13 mouse cellular contexts compared by ENCODE assay signal in genomic region chr7:142206891-142207290, GRCm38 (mm10). TPM values are rescaled to one million over a fixed set of nuclear protein-coding genes. Genes with fewer than 3 reads are reported as not detected.
"Had no signal": no experiment of that assay in that cellular context is flagged by ENCODE, and none has a peak within 500 bp of the region (broad histone marks: within the 10 kb centered on the region; RNA-seq: fewer than 3 reads in every experiment).

No protein-coding gene starts in this region.

RNA-seq across cellular contexts. Expression of gene Gm7579, which starts 4.8 kb away (rescaled TPM):
- polyA plus RNA-seq: neural tube, embryonic 13.5 days; neural tube, embryonic 14.5 days; neural tube, embryonic 15.5 days; small intestine, adult 2 months; spleen, adult 2 months; stomach, embryonic 14.5 days; stomach, embryonic 15.5 days; stomach, embryonic 16.5 days; stomach, postnatal 0 days; testis, adult 2 months; thymus, adult 2 months; thymus, postnatal 0 days; urinary bladder, adult 2 months had no signal

RNA-seq across cellular contexts. Expression of gene Krtap5-3, which starts 5.7 kb away (rescaled TPM):
- polyA plus RNA-seq: neural tube, embryonic 13.5 days; neural tube, embryonic 14.5 days; neural tube, embryonic 15.5 days; small intestine, adult 2 months; spleen, adult 2 months; stomach, embryonic 14.5 days; stomach, embryonic 15.5 days; stomach, embryonic 16.5 days; stomach, postnatal 0 days; testis, adult 2 months; thymus, adult 2 months; thymus, postnatal 0 days; urinary bladder, adult 2 months had no signal

RNA-seq across cellular contexts. Expression of gene Gm10153, which starts 16.7 kb away (rescaled TPM):
- polyA plus RNA-seq: neural tube, embryonic 13.5 days; neural tube, embryonic 14.5 days; neural tube, embryonic 15.5 days; small intestine, adult 2 months; spleen, adult 2 months; stomach, embryonic 14.5 days; stomach, embryonic 15.5 days; stomach, embryonic 16.5 days; stomach, postnatal 0 days; testis, adult 2 months; thymus, adult 2 months; thymus, postnatal 0 days; urinary bladder, adult 2 months had no signal

RNA-seq across cellular contexts. Expression of gene Krtap5-5, which starts 22.9 kb away (rescaled TPM):
- polyA plus RNA-seq: neural tube, embryonic 13.5 days; neural tube, embryonic 14.5 days; neural tube, embryonic 15.5 days; small intestine, adult 2 months; spleen, adult 2 months; stomach, embryonic 14.5 days; stomach, embryonic 15.5 days; stomach, embryonic 16.5 days; stomach, postnatal 0 days; thymus, adult 2 months; urinary bladder, adult 2 months had no signal

RNA-seq across cellular contexts. Expression of gene Krtap5-2, which starts 31.1 kb away (rescaled TPM):
- polyA plus RNA-seq: neural tube, embryonic 13.5 days; neural tube, embryonic 14.5 days; neural tube, embryonic 15.5 days; small intestine, adult 2 months; spleen, adult 2 months; stomach, embryonic 14.5 days; stomach, embryonic 15.5 days; stomach, embryonic 16.5 days; stomach, postnatal 0 days; testis, adult 2 months; thymus, adult 2 months; thymus, postnatal 0 days; urinary bladder, adult 2 months had no signal
